Mouse (Mus musculus) forebrain, embryonic 14.5 days (tissue): ENCODE data around the gene Map2k5. TPM values are rescaled to one million over a fixed set of nuclear protein-coding genes. Genes with fewer than 3 reads are reported as not detected.

Source experiments
- polyA plus RNA-seq: library from polyadenylated mRNA; unstranded; fragments of >200 nt; fragmentation: Nextera tagmentation; extraction: Ambion mirVana; gene quantifications from 2 replicates; pipeline ENCODE4 v1.2.1, GENCODE M21; 2014

The Map2k5 gene
- polyA plus RNA-seq, 1 experiment from 2014 or later: 40.3 TPM

Other genes starting within 250 kb of the Map2k5 start
- 0.27 and 0.30 TPM in 2 replicates for gene Skor1, start 228.9 kb downstream of the Map2k5 start, polyA plus RNA-seq
- gene 2300009A05Rik, start 21.3 kb upstream of the Map2k5 start, polyA plus RNA-seq: 64.4 and 69.7 TPM in 2 replicates
- 0.06 and 0.07 TPM in 2 replicates for gene Iqch, start 224.6 kb upstream of the Map2k5 start, polyA plus RNA-seq
- 50.1 and 61.6 TPM in 2 replicates for gene Aagab, start 224.8 kb upstream of the Map2k5 start, polyA plus RNA-seq